Mouse (Mus musculus) testis, adult 2 months (tissue): Measurements from ENCODE around the gene Acvr1b. TPM values are rescaled to one million over a fixed set of nuclear protein-coding genes. Genes with fewer than 3 reads are reported as not detected.
A peak's percentile ranks its signal among the peaks of the same experiment; 100 is the strongest.

ENCODE experiments used
- H3K27ac ChIP-seq: fragments of 200-500 bp; 2 replicates; pipeline ENCODE4 v1.5.1; 2012; ENCODE audit warnings: low read depth, low read length; ENCODE audit not compliant: control insufficient read depth, insufficient read depth
- H3K27me3 ChIP-seq: fragments of 200-500 bp; 2 replicates; pipeline ENCODE4 v1.6.1; 2012; ENCODE audit warnings: mild to moderate bottlenecking, low read length, moderate library complexity; ENCODE audit not compliant: control insufficient read depth, insufficient read depth
- H3K36me3 ChIP-seq: fragments of 200-500 bp; 2 replicates; pipeline ENCODE4 v1.6.1; 2012; ENCODE audit warnings: mild to moderate bottlenecking, low read length; ENCODE audit not compliant: control insufficient read depth, insufficient read depth
- H3K4me1 ChIP-seq: fragments of 200-500 bp; 2 replicates; pipeline ENCODE4 v1.6.1; 2012; ENCODE audit warnings: low read length; ENCODE audit not compliant: control insufficient read depth, insufficient read depth
- H3K4me3 ChIP-seq: fragments of 200-500 bp; 2 replicates; pipeline ENCODE4 v1.5.1; 2012; ENCODE audit warnings: low read depth, mild to moderate bottlenecking, low read length, moderate library complexity, mixed read lengths; ENCODE audit not compliant: control insufficient read depth
- CTCF ChIP-seq: fragments of 200-500 bp; IDR thresholded peaks from 2 replicates; pipeline ENCODE4 v1.5.1; 2012; ENCODE audit warnings: low read depth, mild to moderate bottlenecking, inconsistent platforms, low read length, moderate library complexity; ENCODE audit not compliant: control insufficient read depth, insufficient read depth, insufficient replicate concordance
- POLR2A ChIP-seq: fragments of 200-500 bp; IDR thresholded peaks from 2 replicates; pipeline ENCODE4 v1.6.1; 2012; ENCODE audit warnings: low read depth, mild to moderate bottlenecking, inconsistent platforms, low read length, moderate library complexity; ENCODE audit not compliant: control insufficient read depth
- polyA plus RNA-seq: library from polyadenylated mRNA; depleted of rRNA; stranded (reverse); fragments of >200 nt; gene quantifications from 2 replicates; pipeline ENCODE4 v1.2.3, GENCODE M21; 2012

Gene Acvr1b
- polyA plus RNA-seq, 1 experiment = 16.7 TPM

DNA sequence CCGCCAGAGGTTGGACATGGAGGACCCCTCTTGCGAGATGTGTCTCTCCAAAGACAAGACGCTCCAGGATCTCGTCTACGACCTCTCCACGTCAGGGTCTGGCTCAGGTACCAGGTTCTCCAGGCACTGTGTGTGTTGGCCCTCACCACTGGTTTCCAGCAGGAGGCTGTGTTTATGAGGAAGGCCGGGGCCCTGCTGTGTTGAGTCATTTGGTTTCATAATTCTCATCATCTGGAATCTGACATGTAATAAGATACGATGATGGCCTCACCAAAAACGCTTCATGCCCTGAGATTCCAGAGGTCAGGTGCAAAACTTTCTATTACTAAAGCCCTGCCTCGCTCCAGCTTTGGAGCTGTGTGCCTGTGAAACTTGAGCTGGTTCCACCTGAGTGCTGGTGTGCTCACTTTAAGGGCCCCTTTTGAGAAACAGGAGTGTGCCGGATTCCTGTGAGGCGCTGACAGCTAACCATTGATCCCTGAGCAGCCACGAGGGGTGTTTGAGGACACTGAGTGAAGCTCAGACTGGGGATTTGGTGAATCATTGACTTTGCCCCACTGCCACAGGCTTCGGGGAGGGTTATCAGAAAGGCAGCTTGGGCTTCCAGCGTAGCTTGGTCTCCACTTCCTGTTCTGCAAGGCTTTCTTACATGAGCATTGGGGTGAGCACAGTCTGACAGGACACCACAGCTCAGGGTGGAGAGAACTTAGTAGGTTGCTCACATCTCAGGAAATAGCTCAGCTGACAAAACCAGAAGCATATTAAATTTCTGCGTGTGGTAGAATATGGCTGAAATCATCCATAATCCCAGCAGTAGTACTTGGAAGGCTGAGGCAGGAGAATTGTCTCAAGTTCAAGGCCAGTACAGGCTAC lies 21.3 kb downstream of the Acvr1b start:
- H3K36me3 ChIP-seq = no peaks in the 10 kb centered on the region
- no peak for TF ChIP-seq POLR2A
- no peak for TF ChIP-seq CTCF
- H3K4me1 ChIP-seq = no peaks in the 10 kb centered on the region; the same call in 1 of the 2 replicates
- H3K4me3 ChIP-seq = no peak overlapping the region
- no peaks in the 10 kb centered on the region for H3K27me3 ChIP-seq
- H3K27ac ChIP-seq = no peak overlapping the region

DNA sequence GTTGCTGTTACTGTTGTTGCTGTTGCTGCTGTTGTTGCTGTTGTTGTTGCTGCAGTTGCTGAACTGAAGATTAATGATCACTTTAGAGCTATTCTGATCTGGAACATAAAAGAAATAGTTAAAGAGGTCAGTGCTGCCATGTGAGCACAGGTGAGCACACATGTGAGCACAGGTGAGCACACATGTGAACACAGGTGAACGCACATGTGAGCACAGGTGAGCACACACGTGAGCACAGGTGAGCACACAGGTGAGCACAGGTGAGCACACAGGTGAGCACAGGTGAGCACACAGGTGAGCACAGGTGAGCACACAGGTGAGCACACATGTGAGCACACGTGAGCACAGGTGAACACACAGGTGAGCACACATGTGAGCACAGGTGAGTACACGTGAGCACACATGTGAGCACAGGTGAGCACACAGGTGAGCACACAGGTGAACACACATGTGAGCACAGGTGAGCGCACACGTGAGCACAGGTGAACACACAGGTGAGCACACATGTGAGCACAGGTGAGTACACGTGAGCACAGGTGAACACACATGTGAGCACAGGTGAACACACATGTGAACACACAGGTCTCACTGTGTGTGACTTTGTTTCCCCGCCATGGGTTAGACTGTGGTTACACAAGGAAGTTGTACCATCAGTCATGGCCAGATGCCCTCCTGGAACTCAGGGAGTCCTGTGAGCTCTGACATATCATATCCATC lies 22.4 kb downstream of the Acvr1b start:
- TF ChIP-seq CTCF = no peak
- no peak for TF ChIP-seq POLR2A
- no peaks in the 10 kb centered on the region; the same call in 1 of the 2 replicates for H3K36me3 ChIP-seq
- H3K4me1 ChIP-seq = no peaks in the 10 kb centered on the region; the same call in 1 of the 2 replicates

DNA sequence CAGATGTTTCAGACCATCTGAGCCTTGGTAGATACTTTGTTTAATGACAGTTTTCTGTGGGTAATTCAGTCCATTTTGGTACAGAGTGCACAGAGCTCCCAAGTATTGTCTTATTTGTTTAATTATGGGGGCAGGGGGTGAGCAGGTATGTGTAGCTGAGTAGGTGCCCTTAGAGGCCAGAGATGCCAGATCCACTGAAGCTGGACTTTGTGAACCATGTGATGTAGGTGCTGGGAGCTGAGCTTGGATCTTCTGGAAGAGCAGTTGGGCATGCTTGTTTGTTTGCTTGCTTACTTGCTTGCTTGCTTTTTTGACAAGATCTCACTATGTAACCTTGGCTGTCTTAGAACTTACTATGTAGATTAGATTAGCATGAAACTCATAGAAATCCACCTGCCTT lies 23.1 kb downstream of the Acvr1b start:
- Histone ChIP-seq H3K27ac (no peak overlapping the region), H3K36me3 (no peaks in the 10 kb centered on the region; the same call in 1 of the 2 replicates), H3K4me3 (no peak overlapping the region), H3K4me1 (no peaks in the 10 kb centered on the region; the same call in 1 of the 2 replicates), H3K27me3 (no peaks in the 10 kb centered on the region)
- TF ChIP-seq POLR2A = no peak
- TF ChIP-seq CTCF = no peak

More for the DNA sequence above, 22.4 kb downstream of the Acvr1b start:
- no peak overlapping the region for H3K4me3 ChIP-seq
- no peaks in the 10 kb centered on the region for H3K27me3 ChIP-seq
- H3K27ac ChIP-seq = no peak overlapping the region

DNA sequence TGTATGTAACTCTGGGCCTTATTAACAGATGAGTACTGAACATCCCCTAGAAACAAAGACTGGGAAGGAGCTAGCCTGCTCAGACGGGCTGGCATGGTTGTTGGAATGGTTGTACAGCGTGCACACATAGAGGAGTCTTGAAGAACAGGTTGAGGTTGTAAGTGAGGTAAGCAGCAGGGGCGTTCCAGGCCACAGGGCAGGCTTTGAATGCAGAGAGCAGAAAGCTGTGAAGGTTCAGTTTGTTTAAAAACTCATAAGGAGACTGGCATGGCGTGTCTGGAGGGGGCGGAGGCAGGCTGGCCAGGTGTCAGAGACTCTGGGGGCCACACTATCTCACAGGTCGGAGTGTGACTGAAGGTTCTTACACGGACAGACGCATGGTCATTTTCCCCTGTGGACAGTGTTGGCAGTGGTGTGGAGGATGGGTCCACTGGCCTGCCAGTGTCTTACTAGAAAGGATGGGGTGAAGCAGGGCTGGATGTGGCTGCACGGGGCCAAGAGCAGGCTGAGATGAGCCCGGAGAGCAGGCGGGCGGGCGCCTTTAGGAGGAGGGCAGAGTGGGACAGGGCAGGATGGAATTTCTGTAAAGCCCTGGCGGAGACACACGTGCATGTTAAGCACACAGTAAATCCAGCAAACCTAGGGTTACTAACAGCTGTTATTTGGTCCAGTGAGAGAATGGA lies 23.8 kb downstream of the Acvr1b start:
- no peaks in the 10 kb centered on the region; the same call in 1 of the 2 replicates for H3K4me1 ChIP-seq
- H3K36me3 ChIP-seq = no peaks in the 10 kb centered on the region; the same call in 1 of the 2 replicates
- no peak overlapping the region for H3K4me3 ChIP-seq
- no peak overlapping the region for H3K27ac ChIP-seq
- H3K27me3 ChIP-seq = no peaks in the 10 kb centered on the region
- TF ChIP-seq POLR2A (no peak), CTCF (no peak)

DNA sequence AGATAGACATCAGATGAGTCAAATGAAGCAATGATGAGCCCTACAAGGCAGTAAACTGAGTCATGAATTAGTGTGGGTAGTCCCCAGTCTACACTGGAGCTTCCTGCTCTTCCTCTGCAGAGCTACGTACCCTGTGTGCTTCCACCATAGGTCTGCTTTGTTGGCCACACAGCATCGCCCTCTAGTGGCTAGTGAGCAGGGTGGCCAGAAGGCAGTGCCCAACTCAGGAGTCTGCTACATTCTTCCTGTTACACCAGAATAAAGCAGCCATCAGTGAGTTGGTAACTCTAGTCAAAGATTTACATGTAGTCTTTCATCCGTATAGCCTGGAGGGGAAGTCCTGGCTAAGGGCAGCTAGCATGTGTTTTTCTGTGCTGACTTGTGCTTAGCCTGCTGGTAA lies 24.4 kb downstream of the Acvr1b start:
- no peaks in the 10 kb centered on the region for H3K4me1 ChIP-seq
- no peaks in the 10 kb centered on the region for H3K27me3 ChIP-seq
- TF ChIP-seq CTCF = peak; percentile 93; the same call in 1 of the 2 replicates
- no peak for TF ChIP-seq POLR2A
- no peak overlapping the region for H3K4me3 ChIP-seq
- no peak overlapping the region for H3K27ac ChIP-seq
- no peaks in the 10 kb centered on the region; the same call in 1 of the 2 replicates for H3K36me3 ChIP-seq

DNA sequence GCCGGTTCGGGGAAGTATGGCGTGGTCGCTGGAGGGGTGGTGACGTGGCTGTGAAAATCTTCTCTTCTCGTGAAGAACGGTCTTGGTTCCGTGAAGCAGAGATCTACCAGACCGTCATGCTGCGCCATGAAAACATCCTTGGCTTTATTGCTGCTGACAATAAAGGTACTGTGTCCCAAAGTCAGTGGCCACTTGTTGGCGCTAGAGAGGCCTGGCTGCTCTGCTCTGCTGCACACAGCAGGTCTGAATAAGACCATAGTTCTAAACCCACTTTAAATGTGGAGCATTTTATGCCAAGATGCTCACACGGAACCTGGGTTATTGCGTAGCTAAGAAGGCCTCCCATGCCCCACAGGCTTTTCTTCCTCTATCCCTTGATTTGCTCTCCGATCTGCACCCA lies 25.0 kb downstream of the Acvr1b start:
- H3K27me3 ChIP-seq = no peaks in the 10 kb centered on the region
- H3K4me3 ChIP-seq = no peak overlapping the region
- no peak for TF ChIP-seq POLR2A
- no peak; the same call in 1 of the 2 replicates for TF ChIP-seq CTCF
- no peak overlapping the region for H3K27ac ChIP-seq
- H3K4me1 ChIP-seq = no peaks in the 10 kb centered on the region
- no peaks in the 10 kb centered on the region; the same call in 1 of the 2 replicates for H3K36me3 ChIP-seq

DNA sequence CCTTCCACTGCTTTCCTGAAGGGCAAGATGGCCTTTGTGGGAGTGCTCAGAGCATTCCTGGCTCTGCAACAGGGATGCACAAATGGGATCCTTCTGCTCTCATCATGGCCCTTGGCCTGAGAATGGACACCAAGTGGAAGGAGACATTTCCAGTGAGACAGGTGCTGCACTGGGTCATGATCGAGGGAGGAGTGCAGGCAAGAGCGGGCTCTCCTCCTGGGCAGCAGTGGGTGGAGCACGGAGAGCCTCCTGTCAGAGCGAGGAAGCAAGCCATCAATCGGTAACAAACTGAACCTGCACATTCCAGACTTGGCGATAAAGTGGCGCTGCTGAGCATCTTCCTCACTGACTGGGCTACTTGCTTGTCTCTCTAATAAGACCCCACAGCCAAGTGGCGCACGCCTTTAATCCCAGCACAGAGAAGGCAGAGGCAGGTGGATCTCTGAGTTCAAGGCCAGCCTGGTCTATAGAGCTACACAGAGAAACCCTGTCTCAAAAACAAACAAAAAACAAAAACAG lies 27.0 kb downstream of the Acvr1b start:
- Histone ChIP-seq H3K27ac (no peak overlapping the region), H3K36me3 (no peaks in the 10 kb centered on the region; the same call in 1 of the 2 replicates), H3K4me3 (no peak overlapping the region), H3K4me1 (no peaks in the 10 kb centered on the region), H3K27me3 (no peaks in the 10 kb centered on the region)
- TF ChIP-seq CTCF (no peak), POLR2A (no peak)
